Mouse (Mus musculus) olfactory bulb, adult 2 months (tissue): ENCODE data around the gene Grxcr1. TPM values are rescaled to one million over a fixed set of nuclear protein-coding genes. Genes with fewer than 3 reads are reported as not detected.

Source experiments
- H3K27ac ChIP-seq: fragments of 200-500 bp; 2 replicates; pipeline ENCODE4 v1.5.1; 2012; ENCODE audit warnings: low read depth, low read length; ENCODE audit not compliant: insufficient read depth
- H3K4me1 ChIP-seq: fragments of 200-500 bp; 2 replicates; pipeline ENCODE4 v1.6.1; 2012; ENCODE audit warnings: low read length; ENCODE audit not compliant: control insufficient read depth, insufficient read depth
- H3K4me3 ChIP-seq: fragments of 200-500 bp; 2 replicates; pipeline ENCODE4 v1.5.1; 2012; ENCODE audit warnings: mild to moderate bottlenecking, low read depth, low read length, moderate library complexity; ENCODE audit not compliant: insufficient read depth
- CTCF ChIP-seq: fragments of 200-500 bp; IDR thresholded peaks from 2 replicates; pipeline ENCODE4 v1.5.1; 2012; ENCODE audit warnings: low read depth, mild to moderate bottlenecking, low read length, moderate library complexity; ENCODE audit not compliant: insufficient read depth
- POLR2A ChIP-seq: fragments of 200-500 bp; IDR thresholded peaks from 2 replicates; pipeline ENCODE4 v1.6.1; 2012; ENCODE audit warnings: mild to moderate bottlenecking, low read depth, low read length, moderate library complexity; ENCODE audit not compliant: insufficient read depth
- WGBS: fragments of 180-500 bp; shearing (Covaris S2); methylation state at CpG from one replicate; pipeline ENCODE4 v1.1.7; 2018; 5-methylcytosine and 5-hydroxymethylcytosine counted together
- polyA plus RNA-seq: library from polyadenylated mRNA; stranded (reverse); fragments of >200 nt; gene quantifications from 2 replicates; pipeline ENCODE4 v1.2.4, GENCODE M21; 2012; ENCODE audit warnings: low replicate concordance; ENCODE audit not compliant: missing spikeins, insufficient read depth, insufficient read length

The Grxcr1 gene
- polyA plus RNA-seq, 1 experiment, result not detected

GRCm38 (mm10) chr5:68026658-68027422 lies 4.8 kb upstream of the Grxcr1 start:
- no peaks in the 10 kb centered on the region for H3K4me1 ChIP-seq
- no peak for TF ChIP-seq CTCF
- TF ChIP-seq POLR2A, result no peak
- 31% methylated on average over 2 of the region's 2 CpGs for WGBS
- no peak overlapping the region for H3K27ac ChIP-seq
- H3K4me3 ChIP-seq, result no peak overlapping the region

GRCm38 (mm10) chr5:68027474-68027873 lies 4.2 kb upstream of the Grxcr1 start:
- WGBS, result 32% methylated on average over 4 of the region's 4 CpGs
- no peak overlapping the region for H3K27ac ChIP-seq
- TF ChIP-seq CTCF (no peak), POLR2A (no peak)
- H3K4me3 ChIP-seq, result no peak overlapping the region
- H3K4me1 ChIP-seq, result no peaks in the 10 kb centered on the region

- TF ChIP-seq POLR2A, result no peak
- TF ChIP-seq CTCF, result no peak
- Histone ChIP-seq H3K4me3 (no peak overlapping the region), H3K27ac (no peak overlapping the region), H3K4me1 (no peaks in the 10 kb centered on the region)
- 95% methylated on average over 2 of the region's 2 CpGs for WGBS
These were observed 1.7 kb downstream of the Grxcr1 start for GRCm38 (mm10) chr5:68033345-68033744.

- WGBS, result 73% methylated on average over 2 of the region's 2 CpGs
- H3K4me1 ChIP-seq, result no peaks in the 10 kb centered on the region
- H3K27ac ChIP-seq, result no peak overlapping the region
- TF ChIP-seq POLR2A (no peak), CTCF (no peak)
- no peak overlapping the region for H3K4me3 ChIP-seq
These were observed 7.4 kb downstream of the Grxcr1 start for GRCm38 (mm10) chr5:68039077-68039476.

- TF ChIP-seq POLR2A (no peak), CTCF (no peak)
- Histone ChIP-seq H3K4me3 (no peak overlapping the region), H3K4me1 (no peaks in the 10 kb centered on the region), H3K27ac (no peak overlapping the region)
- WGBS, result 92% methylated on average over 5 of the region's 5 CpGs
These were observed 11.7 kb downstream of the Grxcr1 start for GRCm38 (mm10) chr5:68043339-68043738.

GRCm38 (mm10) chr5:68048783-68049182 lies 17.1 kb downstream of the Grxcr1 start:
- H3K4me1 ChIP-seq, result no peaks in the 10 kb centered on the region
- H3K27ac ChIP-seq, result no peak overlapping the region
- WGBS, result 78% methylated on average over 4 of the region's 4 CpGs
- no peak overlapping the region for H3K4me3 ChIP-seq
- TF ChIP-seq CTCF, result no peak
- TF ChIP-seq POLR2A, result no peak

- WGBS, result 62% methylated on average over 4 of the region's 4 CpGs
- Histone ChIP-seq H3K4me3 (no peak overlapping the region), H3K4me1 (no peaks in the 10 kb centered on the region), H3K27ac (no peak overlapping the region)
- TF ChIP-seq CTCF, result no peak
- no peak for TF ChIP-seq POLR2A
These were observed 17.9 kb downstream of the Grxcr1 start for GRCm38 (mm10) chr5:68049536-68049935.

- 50% methylated on average over 5 of the region's 5 CpGs for WGBS
- Histone ChIP-seq H3K4me3 (no peak overlapping the region), H3K4me1 (no peaks in the 10 kb centered on the region), H3K27ac (no peak overlapping the region)
- TF ChIP-seq POLR2A (no peak), CTCF (no peak)
These were observed 19.5 kb downstream of the Grxcr1 start for GRCm38 (mm10) chr5:68051101-68051500.

GRCm38 (mm10) chr5:68057574-68057973 lies 25.9 kb downstream of the Grxcr1 start:
- no peaks in the 10 kb centered on the region for H3K4me1 ChIP-seq
- no peak overlapping the region for H3K4me3 ChIP-seq
- no peak for TF ChIP-seq CTCF
- TF ChIP-seq POLR2A, result no peak
- no peak overlapping the region for H3K27ac ChIP-seq
- 87% methylated on average over 3 of the region's 3 CpGs for WGBS
